Mouse (Mus musculus) kidney, embryonic 15.5 days (tissue): ENCODE data around the gene Olfr1411. TPM values are rescaled to one million over a fixed set of nuclear protein-coding genes. Genes with fewer than 3 reads are reported as not detected.

ENCODE experiments used
- ATAC-seq: fragments of 200-750 bp; cut with Nextera tagmentation; replicated peaks from 2 replicates; pipeline ENCODE4 v1.8.0; 2017; ENCODE audit warnings: moderate TSS enrichment; ENCODE audit not compliant: low FRiP score
- H3K27ac ChIP-seq: fragments of 300-500 bp; sonication (generic); 2 replicates; pipeline ENCODE4 v1.5.1; 2015; ENCODE audit warnings: mild to moderate bottlenecking, inconsistent platforms
- H3K27me3 ChIP-seq: fragments of 300-500 bp; sonication (generic); 2 replicates; pipeline ENCODE4 v1.6.1; 2015; ENCODE audit warnings: inconsistent platforms
- H3K36me3 ChIP-seq: fragments of 300-500 bp; sonication (generic); 2 replicates; pipeline ENCODE4 v1.6.1; 2015; ENCODE audit warnings: inconsistent platforms
- H3K4me1 ChIP-seq: fragments of 300-500 bp; sonication (generic); 2 replicates; pipeline ENCODE4 v1.6.1; 2015; ENCODE audit warnings: inconsistent platforms
- H3K4me2 ChIP-seq: fragments of 300-500 bp; sonication (generic); 2 replicates; pipeline ENCODE4 v1.6.1; 2015; ENCODE audit warnings: moderate library complexity, mild to moderate bottlenecking, inconsistent platforms
- H3K4me3 ChIP-seq: fragments of 300-500 bp; sonication (generic); replicated peaks from 2 replicates; pipeline ENCODE4 v1.5.1; 2015; ENCODE audit warnings: mild to moderate bottlenecking, inconsistent platforms
- H3K9ac ChIP-seq: fragments of 300-500 bp; sonication (generic); 2 replicates; pipeline ENCODE4 v1.6.1; 2015; ENCODE audit warnings: mild to moderate bottlenecking, inconsistent platforms
- H3K9me3 ChIP-seq: fragments of 300-500 bp; sonication (generic); replicated peaks from 2 replicates; pipeline ENCODE4 v1.6.1; 2016; ENCODE audit warnings: inconsistent platforms
- WGBS: fragments of 180-500 bp; shearing (Covaris S2); methylation state at CpG from one replicate; pipeline ENCODE4 v1.1.7; 2015; ENCODE audit warnings: mixed read lengths; 5-methylcytosine and 5-hydroxymethylcytosine counted together
- polyA plus RNA-seq: library from polyadenylated mRNA; unstranded; fragments of >200 nt; fragmentation: Nextera tagmentation; extraction: Ambion mirVana; gene quantifications from 2 replicates; pipeline ENCODE4 v1.2.1, GENCODE M21; 2015

Olfr1411 gene
- polyA plus RNA-seq, 1 experiment from 2014 or later: not detected

DNA sequence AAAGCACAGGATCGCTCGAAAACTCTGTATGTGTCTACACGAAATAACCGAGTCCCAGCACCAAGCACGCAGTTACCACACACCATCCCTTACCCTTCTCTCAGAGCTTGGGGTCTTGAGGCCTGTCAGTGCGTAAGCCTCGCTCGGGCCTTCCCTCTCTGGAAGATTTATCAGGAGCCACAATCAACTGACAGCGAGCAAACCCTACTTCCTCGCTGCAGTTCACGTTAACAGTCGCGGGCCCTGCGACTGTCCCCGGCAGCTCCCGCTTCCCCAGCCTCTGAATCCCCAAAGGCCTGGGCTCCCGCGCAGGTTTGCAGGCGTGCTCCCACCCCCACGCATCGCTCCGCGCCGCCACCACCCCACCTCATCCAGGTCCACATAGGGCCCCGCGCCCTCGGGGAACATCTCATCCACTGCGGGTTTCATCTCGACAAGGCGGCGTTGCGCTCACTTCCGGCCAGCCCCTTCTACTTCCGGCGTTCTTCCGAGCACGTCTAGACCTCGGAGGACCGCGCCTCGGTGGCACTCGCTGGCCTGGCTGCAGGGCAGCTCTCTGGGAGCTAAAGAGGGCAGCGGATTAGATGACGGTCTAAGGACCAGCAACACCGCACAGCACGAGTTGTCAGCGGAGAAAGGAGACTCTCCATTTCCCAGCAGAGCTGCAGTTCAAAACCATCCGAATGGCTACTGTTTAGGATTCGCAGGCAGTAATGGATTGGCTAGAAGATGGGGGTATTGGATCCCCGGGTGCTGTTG lies 47.5 kb downstream of the Olfr1411 start, which contains the start of gene Cops9:
Gene Cops9 (minus strand): TSS at position 472 of the 759 bp plus-strand sequence.
- Histone ChIP-seq H3K4me1 (peaks cover 21% of the 10 kb centered on the region), H3K4me3 (peak within 1 kb of the TSS; percentile 71), H3K27ac (peak within 1 kb of the TSS; percentile 56; the same call in 1 of the 2 replicates), H3K36me3 (peaks cover 32% of the 10 kb centered on the region), H3K9me3 (no peaks in the 10 kb centered on the region), H3K27me3 (0 out of 2 replicates have a peak, but pooled peaks cover 4% of the 10 kb centered on the region), H3K9ac (peak within 1 kb of the TSS; percentile 81), H3K4me2 (peak within 1 kb of the TSS; percentile 89)
- peak; percentile 93 for ATAC-seq
- 1% methylated on average over 50 of the region's 50 CpGs for WGBS

DNA sequence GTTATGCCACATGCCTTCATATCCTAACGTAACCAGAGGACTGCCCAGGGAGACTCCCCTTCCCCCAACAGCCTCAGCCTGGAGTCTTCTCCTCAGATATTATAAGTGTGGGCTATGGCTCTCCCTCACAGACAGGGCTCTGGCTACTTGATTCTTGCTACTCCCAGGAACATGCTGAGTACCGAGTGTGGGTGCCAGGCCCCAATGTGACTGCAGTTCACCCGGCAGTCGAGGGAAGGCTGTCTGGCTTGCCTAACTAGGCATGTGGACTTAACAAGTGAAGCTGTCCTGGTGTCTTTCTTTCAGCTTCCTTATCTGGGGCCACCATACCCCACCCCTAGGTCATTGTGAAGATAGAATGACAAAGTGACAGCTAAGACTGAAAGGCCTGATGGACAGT lies 49.5 kb downstream of the Olfr1411 start:
- Histone ChIP-seq H3K9me3 (no peaks in the 10 kb centered on the region), H3K4me1 (peaks cover 33% of the 10 kb centered on the region), H3K27me3 (peaks cover 12% of the 10 kb centered on the region; the same call in 1 of the 2 replicates), H3K27ac (no peak overlapping the region), H3K9ac (no peak overlapping the region), H3K36me3 (peaks cover 12% of the 10 kb centered on the region), H3K4me2 (no peak overlapping the region), H3K4me3 (no peak overlapping the region)
- ATAC-seq: no peak
- WGBS: 82% methylated on average over 4 of the region's 4 CpGs

DNA sequence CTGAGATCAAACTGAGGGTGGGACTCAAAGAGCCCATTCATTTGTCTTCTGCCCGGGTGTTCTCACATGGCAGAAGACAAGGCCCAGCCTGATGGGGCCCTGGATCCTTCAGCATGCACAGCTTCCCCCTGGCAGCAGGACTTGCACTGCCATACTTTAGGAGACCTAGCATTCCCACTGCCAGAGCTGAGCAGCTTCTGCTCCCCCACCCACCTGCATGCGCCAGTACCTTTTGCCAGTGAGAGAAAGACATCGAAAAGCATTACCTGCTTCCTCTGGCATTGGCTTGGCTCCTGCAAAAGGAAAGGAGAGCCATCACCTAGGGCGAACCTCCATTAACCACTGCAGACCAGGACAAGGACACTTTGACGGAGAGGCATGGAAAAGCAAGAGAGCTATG lies 50.7 kb downstream of the Olfr1411 start:
- no peak overlapping the region for H3K9ac ChIP-seq
- 88% methylated on average over 5 of the region's 5 CpGs for WGBS
- peaks cover 12% of the 10 kb centered on the region; the same call in 1 of the 2 replicates for H3K27me3 ChIP-seq
- no peaks in the 10 kb centered on the region for H3K9me3 ChIP-seq
- H3K27ac ChIP-seq: no peak overlapping the region
- peaks cover 32% of the 10 kb centered on the region for H3K4me1 ChIP-seq
- no peak for ATAC-seq
- H3K36me3 ChIP-seq: no peaks in the 10 kb centered on the region
- no peak overlapping the region for H3K4me2 ChIP-seq
- no peak overlapping the region for H3K4me3 ChIP-seq

GRCm38 (mm10) chr1:92646111-92646510 lies 51.9 kb downstream of the Olfr1411 start:
- 57% methylated on average over 2 of the region's 2 CpGs for WGBS

DNA sequence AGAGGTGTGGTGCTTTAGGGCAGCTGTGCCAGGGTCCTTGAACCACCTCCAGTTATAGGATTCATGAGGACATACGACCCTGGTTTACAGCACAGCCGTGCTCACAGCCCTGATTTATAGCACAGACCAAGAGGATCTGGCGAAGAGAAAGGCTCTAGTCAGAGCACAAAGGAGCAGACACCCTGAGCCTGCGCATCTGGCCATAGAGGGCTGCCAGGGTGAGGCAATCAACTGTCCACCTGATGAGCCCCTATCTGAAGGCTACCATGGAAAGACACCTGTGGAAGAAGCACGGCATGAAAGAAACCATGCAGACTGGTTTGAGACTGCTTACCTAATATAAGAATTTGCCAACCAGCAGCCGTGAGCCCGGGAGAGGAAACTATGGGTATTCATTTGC lies 52.4 kb downstream of the Olfr1411 start:
- Histone ChIP-seq H3K27ac (no peak overlapping the region), H3K4me3 (no peak overlapping the region), H3K27me3 (peaks cover 12% of the 10 kb centered on the region; the same call in 1 of the 2 replicates), H3K9me3 (no peaks in the 10 kb centered on the region), H3K4me2 (no peak overlapping the region), H3K36me3 (no peaks in the 10 kb centered on the region), H3K4me1 (peaks cover 21% of the 10 kb centered on the region; the same call in 1 of the 2 replicates), H3K9ac (no peak overlapping the region)
- WGBS: 59% methylated on average over 7 of the region's 7 CpGs
- no peak for ATAC-seq

More at GRCm38 (mm10) chr1:92646111-92646510, 51.9 kb downstream of the Olfr1411 start:
- Histone ChIP-seq H3K9me3 (no peaks in the 10 kb centered on the region), H3K4me2 (no peak overlapping the region), H3K9ac (no peak overlapping the region), H3K4me3 (no peak overlapping the region), H3K4me1 (peaks cover 23% of the 10 kb centered on the region), H3K27ac (no peak overlapping the region), H3K36me3 (no peaks in the 10 kb centered on the region), H3K27me3 (peaks cover 12% of the 10 kb centered on the region; the same call in 1 of the 2 replicates)
- no peak for ATAC-seq

DNA sequence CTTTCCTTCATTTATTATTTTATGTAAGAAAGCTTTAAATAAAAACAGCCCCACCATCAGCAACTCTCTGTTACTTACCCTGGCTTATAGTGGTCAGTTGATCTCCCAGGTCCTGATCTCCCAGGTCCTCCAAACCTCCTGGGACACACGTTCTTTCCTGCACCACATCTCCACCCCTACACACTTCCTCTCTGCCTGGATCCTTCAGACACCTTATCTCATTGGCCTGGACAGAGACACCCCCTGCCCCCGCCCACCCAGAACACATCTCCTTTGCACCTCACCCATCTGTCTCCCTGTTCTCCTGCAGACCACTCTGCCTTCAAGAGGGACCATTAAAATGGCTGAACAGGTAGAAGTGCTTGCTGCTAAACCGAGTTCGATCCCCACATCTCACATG lies 52.8 kb downstream of the Olfr1411 start:
- peaks cover 21% of the 10 kb centered on the region; the same call in 1 of the 2 replicates for H3K4me1 ChIP-seq
- WGBS: 74% methylated on average over 4 of the region's 4 CpGs
- H3K36me3 ChIP-seq: no peaks in the 10 kb centered on the region
- no peak overlapping the region for H3K27ac ChIP-seq
- H3K4me2 ChIP-seq: no peak overlapping the region
- no peaks in the 10 kb centered on the region for H3K9me3 ChIP-seq
- peaks cover 12% of the 10 kb centered on the region; the same call in 1 of the 2 replicates for H3K27me3 ChIP-seq
- no peak for ATAC-seq
- no peak overlapping the region for H3K9ac ChIP-seq
- H3K4me3 ChIP-seq: no peak overlapping the region

Other genes with a start within 250 kb of the Olfr1411 start
- 303 and 309 TPM in 2 replicates for gene Ndufa10, start 120.6 kb upstream of the Olfr1411 start, polyA plus RNA-seq
- not detected in 2 replicates for gene Olfr1416, start 109.3 kb upstream of the Olfr1411 start, polyA plus RNA-seq
- not detected in 2 replicates for gene Olfr1415, start 98.3 kb upstream of the Olfr1411 start, polyA plus RNA-seq
- gene Olfr1414, start 75.8 kb upstream of the Olfr1411 start, polyA plus RNA-seq: not detected in 2 replicates
- not detected in 2 replicates for gene Olfr1413, start 23.1 kb upstream of the Olfr1411 start, polyA plus RNA-seq
- not detected in 2 replicates for gene Olfr1412, start 8.6 kb upstream of the Olfr1411 start, polyA plus RNA-seq
- gene Olfr1410, start 11.4 kb downstream of the Olfr1411 start, polyA plus RNA-seq: not detected in 2 replicates
- not detected in 2 replicates for gene Olfr12, start 23.4 kb downstream of the Olfr1411 start, polyA plus RNA-seq
- gene Cops9, start 47.6 kb downstream of the Olfr1411 start, polyA plus RNA-seq: 409 and 435 TPM in 2 replicates
- 0.33 and 0.39 TPM in 2 replicates for gene Otos, start 54.4 kb downstream of the Olfr1411 start, polyA plus RNA-seq
- 60.0 and 60.2 TPM in 2 replicates for gene Gpc1, start 237.2 kb downstream of the Olfr1411 start, polyA plus RNA-seq